Mouse (Mus musculus): Measurements from ENCODE around the gene Bloc1s6. TPM values are rescaled to one million over a fixed set of nuclear protein-coding genes. Genes with fewer than 3 reads are reported as not detected.
A peak's percentile ranks its signal among the peaks of the same experiment; 100 is the strongest.

Gene Bloc1s6
- polyA plus RNA-seq, 1 experiment from 2014 or later = 49.6 TPM

GRCm38 (mm10) chr2:122711911-122712310 is 26.4 kb upstream of the Bloc1s6 start:
- DNase-seq (ENCODE audit: low spot score) = no peak
- no peaks in the 10 kb centered on the region for H3K36me3 ChIP-seq (ENCODE audit: control insufficient read depth, insufficient read depth, low read length)

GRCm38 (mm10) chr2:122712848-122713247 is 25.5 kb upstream of the Bloc1s6 start:
- Histone ChIP-seq H3K27me3 (replicated peaks; ENCODE audit: control insufficient read depth, insufficient read depth, low read length) (no peaks in the 10 kb centered on the region), H3K36me3 (ENCODE audit: control insufficient read depth, insufficient read depth, low read length) (no peaks in the 10 kb centered on the region), H3K27ac (ENCODE audit: low read depth) (no peak overlapping the region), H3K4me1 (replicated peaks; ENCODE audit: control insufficient read depth, insufficient read depth, low read length) (no peaks in the 10 kb centered on the region), H3K4me3 (ENCODE audit: low read depth, low read length) (no peak overlapping the region), H3K4me2 (ENCODE audit: low read length) (no peak overlapping the region), H3K9ac (ENCODE audit: low read length) (no peak overlapping the region), H3K9me3 (ENCODE audit: control insufficient read depth, low read length) (no peaks in the 10 kb centered on the region)
- no peak for ATAC-seq (replicated peaks; ENCODE audit: low FRiP score, low TSS enrichment, low read depth)
- 80% methylated on average over 2 of the region's 2 CpGs for WGBS
- no peak for DNase-seq (ENCODE audit: low spot score)

More at GRCm38 (mm10) chr2:122711911-122712310, 26.4 kb upstream of the Bloc1s6 start:
- Histone ChIP-seq H3K4me1 (replicated peaks; ENCODE audit: control insufficient read depth, insufficient read depth, low read length) (no peaks in the 10 kb centered on the region), H3K27me3 (replicated peaks; ENCODE audit: control insufficient read depth, insufficient read depth, low read length) (no peaks in the 10 kb centered on the region), H3K27ac (ENCODE audit: low read depth) (no peak overlapping the region), H3K4me2 (ENCODE audit: low read length) (no peak overlapping the region), H3K9me3 (ENCODE audit: control insufficient read depth, low read length) (no peaks in the 10 kb centered on the region), H3K9ac (ENCODE audit: low read length) (no peak overlapping the region), H3K4me3 (ENCODE audit: low read depth, low read length) (no peak overlapping the region)
- 74% methylated on average over 3 of the region's 3 CpGs for WGBS
- no peak for ATAC-seq (replicated peaks; ENCODE audit: low FRiP score, low TSS enrichment, low read depth)

GRCm38 (mm10) chr2:122715148-122715692 is 23.1 kb upstream of the Bloc1s6 start:
- no peak for ATAC-seq (replicated peaks; ENCODE audit: low FRiP score, low TSS enrichment, low read depth)
- WGBS = 66% methylated on average over 5 of the region's 5 CpGs
- no peaks in the 10 kb centered on the region for H3K27me3 ChIP-seq (replicated peaks; ENCODE audit: control insufficient read depth, insufficient read depth, low read length)

GRCm38 (mm10) chr2:122716301-122716842 is 21.9 kb upstream of the Bloc1s6 start:
- ATAC-seq (replicated peaks; ENCODE audit: low FRiP score, low TSS enrichment, low read depth) (no peak), DNase-seq (ENCODE audit: low spot score) (no peak)
- 84% methylated on average over 3 of the region's 3 CpGs for WGBS
- H3K27ac ChIP-seq (ENCODE audit: low read depth) = no peak overlapping the region
- H3K9ac ChIP-seq (ENCODE audit: low read length) = no peak overlapping the region
- H3K36me3 ChIP-seq (ENCODE audit: control insufficient read depth, insufficient read depth, low read length) = no peaks in the 10 kb centered on the region
- no peak overlapping the region for H3K4me2 ChIP-seq (ENCODE audit: low read length)
- no peak overlapping the region for H3K4me3 ChIP-seq (ENCODE audit: low read depth, low read length)
- no peaks in the 10 kb centered on the region for H3K4me1 ChIP-seq (replicated peaks; ENCODE audit: control insufficient read depth, insufficient read depth, low read length)
- no peaks in the 10 kb centered on the region for H3K27me3 ChIP-seq (replicated peaks; ENCODE audit: control insufficient read depth, insufficient read depth, low read length)
- no peaks in the 10 kb centered on the region for H3K9me3 ChIP-seq (ENCODE audit: control insufficient read depth, low read length)

More at GRCm38 (mm10) chr2:122715148-122715692, 23.1 kb upstream of the Bloc1s6 start:
- no peak overlapping the region for H3K27ac ChIP-seq (ENCODE audit: low read depth)
- no peak overlapping the region for H3K4me3 ChIP-seq (ENCODE audit: low read depth, low read length)
- no peak overlapping the region for H3K9ac ChIP-seq (ENCODE audit: low read length)
- no peaks in the 10 kb centered on the region for H3K9me3 ChIP-seq (ENCODE audit: control insufficient read depth, low read length)
- H3K36me3 ChIP-seq (ENCODE audit: control insufficient read depth, insufficient read depth, low read length) = no peaks in the 10 kb centered on the region
- DNase-seq (ENCODE audit: low spot score) = no peak
- no peak overlapping the region for H3K4me2 ChIP-seq (ENCODE audit: low read length)
- H3K4me1 ChIP-seq (replicated peaks; ENCODE audit: control insufficient read depth, insufficient read depth, low read length) = no peaks in the 10 kb centered on the region

GRCm38 (mm10) chr2:122719232-122719631 is 19.1 kb upstream of the Bloc1s6 start:
- no peak for DNase-seq (ENCODE audit: low spot score)
- ATAC-seq (replicated peaks; ENCODE audit: low FRiP score, low TSS enrichment, low read depth) = no peak

GRCm38 (mm10) chr2:122720564-122720963 is 17.7 kb upstream of the Bloc1s6 start:
- Histone ChIP-seq H3K36me3 (ENCODE audit: control insufficient read depth, insufficient read depth, low read length) (no peaks in the 10 kb centered on the region), H3K9ac (ENCODE audit: low read length) (no peak overlapping the region), H3K4me3 (ENCODE audit: low read depth, low read length) (no peak overlapping the region), H3K9me3 (ENCODE audit: control insufficient read depth, low read length) (no peaks in the 10 kb centered on the region), H3K27me3 (replicated peaks; ENCODE audit: control insufficient read depth, insufficient read depth, low read length) (no peaks in the 10 kb centered on the region), H3K4me1 (replicated peaks; ENCODE audit: control insufficient read depth, insufficient read depth, low read length) (no peaks in the 10 kb centered on the region), H3K4me2 (ENCODE audit: low read length) (no peak overlapping the region), H3K27ac (ENCODE audit: low read depth) (no peak overlapping the region)
- ATAC-seq (replicated peaks; ENCODE audit: low FRiP score, low TSS enrichment, low read depth) (no peak), DNase-seq (ENCODE audit: low spot score) (no peak)
- WGBS = 74% methylated on average over 3 of the region's 3 CpGs

More at GRCm38 (mm10) chr2:122719232-122719631, 19.1 kb upstream of the Bloc1s6 start:
- no peaks in the 10 kb centered on the region for H3K9me3 ChIP-seq (ENCODE audit: control insufficient read depth, low read length)
- no peaks in the 10 kb centered on the region for H3K4me1 ChIP-seq (replicated peaks; ENCODE audit: control insufficient read depth, insufficient read depth, low read length)
- H3K9ac ChIP-seq (ENCODE audit: low read length) = no peak overlapping the region
- H3K27me3 ChIP-seq (replicated peaks; ENCODE audit: control insufficient read depth, insufficient read depth, low read length) = no peaks in the 10 kb centered on the region
- H3K4me2 ChIP-seq (ENCODE audit: low read length) = no peak overlapping the region
- WGBS = 66% methylated on average over 1 of the region's 1 CpGs
- H3K36me3 ChIP-seq (ENCODE audit: control insufficient read depth, insufficient read depth, low read length) = no peaks in the 10 kb centered on the region
- H3K27ac ChIP-seq (ENCODE audit: low read depth) = no peak overlapping the region
- H3K4me3 ChIP-seq (ENCODE audit: low read depth, low read length) = no peak overlapping the region

GRCm38 (mm10) chr2:122725604-122726003 is 12.7 kb upstream of the Bloc1s6 start:
- Histone ChIP-seq H3K9me3 (ENCODE audit: control insufficient read depth, low read length) (no peaks in the 10 kb centered on the region), H3K4me2 (ENCODE audit: low read length) (no peak overlapping the region), H3K27ac (ENCODE audit: low read depth) (no peak overlapping the region), H3K9ac (ENCODE audit: low read length) (no peak overlapping the region), H3K27me3 (replicated peaks; ENCODE audit: control insufficient read depth, insufficient read depth, low read length) (no peaks in the 10 kb centered on the region), H3K4me3 (ENCODE audit: low read depth, low read length) (no peak overlapping the region), H3K4me1 (replicated peaks; ENCODE audit: control insufficient read depth, insufficient read depth, low read length) (no peaks in the 10 kb centered on the region), H3K36me3 (ENCODE audit: control insufficient read depth, insufficient read depth, low read length) (no peaks in the 10 kb centered on the region)
- 61% methylated on average over 10 of the region's 10 CpGs for WGBS
- ATAC-seq (replicated peaks; ENCODE audit: low FRiP score, low TSS enrichment, low read depth) = no peak
- DNase-seq (ENCODE audit: low spot score) = peak; percentile 61

- WGBS = 62% methylated on average over 2 of the region's 2 CpGs
- no peaks in the 10 kb centered on the region for H3K36me3 ChIP-seq (ENCODE audit: control insufficient read depth, insufficient read depth, low read length)
- no peak overlapping the region for H3K9ac ChIP-seq (ENCODE audit: low read length)
- H3K27ac ChIP-seq (ENCODE audit: low read depth) = no peak overlapping the region
- DNase-seq (ENCODE audit: low spot score) = peak; percentile 32
- H3K4me3 ChIP-seq (ENCODE audit: low read depth, low read length) = no peak overlapping the region
- H3K9me3 ChIP-seq (ENCODE audit: control insufficient read depth, low read length) = no peaks in the 10 kb centered on the region
- H3K4me2 ChIP-seq (ENCODE audit: low read length) = no peak overlapping the region
- peaks cover 3% of the 10 kb centered on the region; the same call in 1 of the 2 replicates for H3K27me3 ChIP-seq (replicated peaks; ENCODE audit: control insufficient read depth, insufficient read depth, low read length)
- no peaks in the 10 kb centered on the region for H3K4me1 ChIP-seq (replicated peaks; ENCODE audit: control insufficient read depth, insufficient read depth, low read length)
- ATAC-seq (replicated peaks; ENCODE audit: low FRiP score, low TSS enrichment, low read depth) = no peak
Measured at GRCm38 (mm10) chr2:122731456-122731855, 6.8 kb upstream of the Bloc1s6 start.

- Histone ChIP-seq H3K4me2 (ENCODE audit: low read length) (peak overlapping the region; percentile 83), H3K9me3 (ENCODE audit: control insufficient read depth, low read length) (no peaks in the 10 kb centered on the region), H3K4me1 (replicated peaks; ENCODE audit: control insufficient read depth, insufficient read depth, low read length) (peaks cover 8% of the 10 kb centered on the region), H3K36me3 (ENCODE audit: control insufficient read depth, insufficient read depth, low read length) (peaks cover 2% of the 10 kb centered on the region; the same call in 1 of the 2 replicates), H3K9ac (ENCODE audit: low read length) (peak overlapping the region; percentile 74), H3K27ac (ENCODE audit: low read depth) (peak overlapping the region; percentile 75; the same call in 1 of the 2 replicates), H3K27me3 (replicated peaks; ENCODE audit: control insufficient read depth, insufficient read depth, low read length) (peaks cover 3% of the 10 kb centered on the region; the same call in 1 of the 2 replicates), H3K4me3 (ENCODE audit: low read depth, low read length) (peak overlapping the region; percentile 80)
- DNase-seq (ENCODE audit: low spot score) = no peak
- ATAC-seq (replicated peaks; ENCODE audit: low FRiP score, low TSS enrichment, low read depth) = no peak
- WGBS = 31% methylated on average over 7 of the region's 7 CpGs
Measured at GRCm38 (mm10) chr2:122739023-122739422, 720 bp downstream of the Bloc1s6 start.
